Mouse (Mus musculus) olfactory bulb, adult 2 months (tissue): ENCODE results near the gene Atp2a3.

ENCODE experiments used
- CTCF ChIP-seq: fragments of 200-500 bp; IDR thresholded peaks from 2 replicates; pipeline ENCODE4 v1.5.1; 2012; ENCODE audit warnings: low read depth, mild to moderate bottlenecking, low read length, moderate library complexity; ENCODE audit not compliant: insufficient read depth
- POLR2A ChIP-seq: fragments of 200-500 bp; IDR thresholded peaks from 2 replicates; pipeline ENCODE4 v1.6.1; 2012; ENCODE audit warnings: mild to moderate bottlenecking, low read depth, low read length, moderate library complexity; ENCODE audit not compliant: insufficient read depth

- TF ChIP-seq CTCF, result no peak
- TF ChIP-seq POLR2A, result no peak
These were observed 62.9 kb downstream of the Atp2a3 start for GRCm38 (mm10) chr11:73023827-73024226.
